In genomic region chr1:133411506-133412147, GRCm38 (mm10) we compare ENCODE assay signal across 16 mouse cellular contexts. TPM values are rescaled to one million over a fixed set of nuclear protein-coding genes. Genes with fewer than 3 reads are reported as not detected.
DNase-seq lines count a peak whose midpoint lies in the region; ATAC-seq and TF ChIP-seq lines count a peak whose summit lies in the region.
"Had no signal": no experiment of that assay in that cellular context is flagged by ENCODE, and none has a peak within 500 bp of the region (broad histone marks: within the 10 kb centered on the region; RNA-seq: fewer than 3 reads in every experiment).

No protein-coding gene starts in this region.

- H3K36me3 ChIP-seq in forebrain, embryonic 11.5 days (ENCODE audit: control insufficient read depth, insufficient read depth, low read length): no peaks in the 10 kb centered on the region
- H3K36me3 ChIP-seq in forebrain, embryonic 12.5 days (replicated peaks): no peaks in the 10 kb centered on the region
- H3K36me3 ChIP-seq in hindbrain, embryonic 12.5 days: no peaks in the 10 kb centered on the region
- H3K36me3 ChIP-seq in hindbrain, postnatal 0 days (ENCODE audit: insufficient read depth, low read length): no peaks in the 10 kb centered on the region
- H3K36me3 ChIP-seq in midbrain, embryonic 12.5 days: 0 out of 2 replicates have a peak, but pooled peaks cover 5% of the 10 kb centered on the region
- H3K36me3 ChIP-seq in midbrain, embryonic 15.5 days (replicated peaks): no peaks in the 10 kb centered on the region
- H3K36me3 ChIP-seq in limb, embryonic 10.5 days: no peaks in the 10 kb centered on the region
- H3K36me3 ChIP-seq: limb, embryonic 13.5 days; neural tube, embryonic 12.5 days had no signal

- no peak for ATAC-seq in forebrain, embryonic 11.5 days (replicated peaks; ENCODE audit: low FRiP score)
- no peak for ATAC-seq in forebrain, embryonic 12.5 days (ENCODE audit: low FRiP score)
- ATAC-seq in hindbrain, embryonic 12.5 days (ENCODE audit: low FRiP score): no peak
- no peak for ATAC-seq in hindbrain, postnatal 0 days
- ATAC-seq in midbrain, embryonic 12.5 days (ENCODE audit: low FRiP score, low read depth): no peak
- no peak for ATAC-seq in midbrain, embryonic 15.5 days (replicated peaks)
- no peak for ATAC-seq in activated CD4-positive, CD25-positive, alpha-beta regulatory T cell, adult 4 months
- ATAC-seq: Patski had no signal

- DNase-seq in forebrain, embryonic 11.5 days (ENCODE audit: low spot score): no peak
- no peak for DNase-seq in hindbrain, postnatal 0 days (ENCODE audit: low spot score)
- no peak for DNase-seq in limb, embryonic 10.5 days (ENCODE audit: low spot score)
- DNase-seq: cerebellum, adult 11-12 months; cerebellum, postnatal 25 days had no signal

- no peaks in the 10 kb centered on the region for H3K27me3 ChIP-seq in forebrain, embryonic 11.5 days (ENCODE audit: control insufficient read depth, insufficient read depth, low read length)
- 0 out of 2 replicates have a peak, but pooled peaks cover 4% of the 10 kb centered on the region for H3K27me3 ChIP-seq in forebrain, embryonic 12.5 days
- no peaks in the 10 kb centered on the region for H3K27me3 ChIP-seq in hindbrain, embryonic 12.5 days
- no peaks in the 10 kb centered on the region for H3K27me3 ChIP-seq in hindbrain, postnatal 0 days (ENCODE audit: insufficient read depth, low read length)
- H3K27me3 ChIP-seq in midbrain, embryonic 12.5 days: no peaks in the 10 kb centered on the region
- H3K27me3 ChIP-seq in midbrain, embryonic 15.5 days (replicated peaks): no peaks in the 10 kb centered on the region
- no peaks in the 10 kb centered on the region for H3K27me3 ChIP-seq in limb, embryonic 10.5 days (ENCODE audit: low read depth, poor library complexity, severe bottlenecking)
- H3K27me3 ChIP-seq: limb, embryonic 13.5 days; neural tube, embryonic 12.5 days; Patski had no signal

- WGBS in forebrain, embryonic 11.5 days: 56% methylated on average over 8 of the region's 8 CpGs
- 55% methylated on average over 8 of the region's 8 CpGs for WGBS in forebrain, embryonic 12.5 days
- 45% methylated on average over 8 of the region's 8 CpGs for WGBS in hindbrain, embryonic 12.5 days
- WGBS in hindbrain, postnatal 0 days: 46% methylated on average over 8 of the region's 8 CpGs
- 52% methylated on average over 8 of the region's 8 CpGs for WGBS in midbrain, embryonic 12.5 days
- WGBS in midbrain, embryonic 15.5 days: 50% methylated on average over 8 of the region's 8 CpGs
- WGBS in limb, embryonic 10.5 days: 82% methylated on average over 8 of the region's 8 CpGs

- H3K4me2 ChIP-seq in forebrain, embryonic 11.5 days (ENCODE audit: low read depth, low read length, severe bottlenecking): no peak overlapping the region
- no peak overlapping the region for H3K4me2 ChIP-seq in forebrain, embryonic 12.5 days
- no peak overlapping the region for H3K4me2 ChIP-seq in hindbrain, embryonic 12.5 days (replicated peaks)
- no peak overlapping the region for H3K4me2 ChIP-seq in hindbrain, postnatal 0 days (ENCODE audit: low read depth, low read length)
- H3K4me2 ChIP-seq in midbrain, embryonic 12.5 days (replicated peaks): no peak overlapping the region
- H3K4me2 ChIP-seq in midbrain, embryonic 15.5 days: no peak overlapping the region
- H3K4me2 ChIP-seq: limb, embryonic 13.5 days; neural tube, embryonic 12.5 days had no signal

- no peak overlapping the region for H3K9ac ChIP-seq in forebrain, embryonic 11.5 days (ENCODE audit: low read length)
- H3K9ac ChIP-seq in forebrain, embryonic 12.5 days: no peak overlapping the region
- no peak overlapping the region for H3K9ac ChIP-seq in hindbrain, embryonic 12.5 days
- H3K9ac ChIP-seq in hindbrain, postnatal 0 days (replicated peaks; ENCODE audit: low read length): no peak overlapping the region
- no peak overlapping the region for H3K9ac ChIP-seq in midbrain, embryonic 12.5 days (replicated peaks)
- H3K9ac ChIP-seq in midbrain, embryonic 15.5 days: no peak overlapping the region
- H3K9ac ChIP-seq: limb, embryonic 13.5 days; liver, embryonic 14.5 days; neural tube, embryonic 12.5 days had no signal

- TF ChIP-seq CTCF in hindbrain, postnatal 0 days (IDR thresholded peaks at IDR 0.05; ENCODE audit: low read depth): no peak

- 0 out of 2 replicates have a peak overlapping the region, but pooled peaks have one; percentile 6 for H3K27ac ChIP-seq in forebrain, embryonic 11.5 days (ENCODE audit: low read depth, low read length)
- H3K27ac ChIP-seq in forebrain, embryonic 12.5 days: no peak overlapping the region
- H3K27ac ChIP-seq in hindbrain, embryonic 12.5 days: 0 out of 2 replicates have a peak overlapping the region, but pooled peaks have one; percentile 35
- no peak overlapping the region for H3K27ac ChIP-seq in hindbrain, postnatal 0 days
- peak overlapping the region; percentile 49 for H3K27ac ChIP-seq in midbrain, embryonic 12.5 days (replicated peaks)
- no peak overlapping the region for H3K27ac ChIP-seq in midbrain, embryonic 15.5 days
- H3K27ac ChIP-seq in limb, embryonic 10.5 days: peak overlapping the region; percentile 83
- H3K27ac ChIP-seq: left cerebral cortex, adult 2 months; limb, embryonic 13.5 days; liver, embryonic 14.5 days; neural tube, embryonic 12.5 days had no signal

- no peaks in the 10 kb centered on the region for H3K9me3 ChIP-seq in forebrain, embryonic 11.5 days (ENCODE audit: control insufficient read depth, low read length)
- no peaks in the 10 kb centered on the region for H3K9me3 ChIP-seq in forebrain, embryonic 12.5 days
- no peaks in the 10 kb centered on the region for H3K9me3 ChIP-seq in hindbrain, embryonic 12.5 days (replicated peaks)
- no peaks in the 10 kb centered on the region for H3K9me3 ChIP-seq in hindbrain, postnatal 0 days (ENCODE audit: low read length)
- no peaks in the 10 kb centered on the region for H3K9me3 ChIP-seq in midbrain, embryonic 12.5 days
- no peaks in the 10 kb centered on the region for H3K9me3 ChIP-seq in midbrain, embryonic 15.5 days
- H3K9me3 ChIP-seq in limb, embryonic 10.5 days (replicated peaks): no peaks in the 10 kb centered on the region
- H3K9me3 ChIP-seq: limb, embryonic 13.5 days; neural tube, embryonic 12.5 days had no signal

- H3K4me1 ChIP-seq in forebrain, embryonic 11.5 days (replicated peaks; ENCODE audit: control insufficient read depth, insufficient read depth, low read length): peaks cover 15% of the 10 kb centered on the region
- peaks cover 61% of the 10 kb centered on the region for H3K4me1 ChIP-seq in forebrain, embryonic 12.5 days
- H3K4me1 ChIP-seq in hindbrain, embryonic 12.5 days: peaks cover 68% of the 10 kb centered on the region
- peaks cover 9% of the 10 kb centered on the region; the same call in 1 of the 2 replicates for H3K4me1 ChIP-seq in hindbrain, postnatal 0 days (ENCODE audit: insufficient read depth, low read length)
- H3K4me1 ChIP-seq in midbrain, embryonic 12.5 days: peaks cover 63% of the 10 kb centered on the region
- peaks cover 18% of the 10 kb centered on the region for H3K4me1 ChIP-seq in midbrain, embryonic 15.5 days
- peaks cover 93% of the 10 kb centered on the region for H3K4me1 ChIP-seq in limb, embryonic 10.5 days

- no peak overlapping the region for H3K4me3 ChIP-seq in forebrain, embryonic 11.5 days (ENCODE audit: low read depth, low read length)
- H3K4me3 ChIP-seq in forebrain, embryonic 12.5 days (replicated peaks): no peak overlapping the region
- no peak overlapping the region for H3K4me3 ChIP-seq in hindbrain, embryonic 12.5 days
- H3K4me3 ChIP-seq in hindbrain, postnatal 0 days (ENCODE audit: low read length): no peak overlapping the region
- H3K4me3 ChIP-seq in midbrain, embryonic 12.5 days: no peak overlapping the region
- no peak overlapping the region for H3K4me3 ChIP-seq in midbrain, embryonic 15.5 days
- H3K4me3 ChIP-seq in limb, embryonic 10.5 days: no peak overlapping the region
- H3K4me3 ChIP-seq: left cerebral cortex, adult 2 months; limb, embryonic 13.5 days; neural tube, embryonic 12.5 days had no signal

RNA-seq across cellular contexts. Expression of gene Sox13, which starts 12.6 kb away (rescaled TPM):
- polyA plus RNA-seq in forebrain, embryonic 11.5 days (2014; fragmentation: Nextera tagmentation; extraction: Ambion mirVana): 12.3 TPM in 2 replicates
- 13.1 and 13.3 TPM in 2 replicates for polyA plus RNA-seq in forebrain, embryonic 12.5 days (2016; fragmentation: Nextera tagmentation; extraction: Ambion mirVana)
- 17.5 and 19.2 TPM in 2 replicates for polyA plus RNA-seq in hindbrain, embryonic 12.5 days (2016; fragmentation: Nextera tagmentation; extraction: Ambion mirVana)
- total RNA-seq in hindbrain, postnatal 0 days (2014; rRNA removed): 13.1 and 16.8 TPM in 2 replicates
- 2.9 and 3.3 TPM in 2 replicates for polyA plus RNA-seq in hindbrain, postnatal 0 days (2015; fragmentation: Nextera tagmentation; extraction: Ambion mirVana)
- 31.0 and 33.6 TPM in 2 replicates for polyA plus RNA-seq in midbrain, embryonic 12.5 days (2016; fragmentation: Nextera tagmentation; extraction: Ambion mirVana)
- polyA plus RNA-seq in midbrain, embryonic 15.5 days (2015; fragmentation: Nextera tagmentation; extraction: Ambion mirVana): 6.5 and 7.4 TPM in 2 replicates
- 10.3 and 12.9 TPM in 2 replicates for polyA plus RNA-seq in limb, embryonic 10.5 days (2016; fragmentation: Nextera tagmentation; extraction: Ambion mirVana)
- not detected for polyA plus RNA-seq in activated CD4-positive, CD25-positive, alpha-beta regulatory T cell, adult 4 months (2017; shearing (Covaris generic))

RNA-seq across cellular contexts. Expression of gene Etnk2, which starts 48.3 kb away (rescaled TPM):
- polyA plus RNA-seq in forebrain, embryonic 11.5 days (2014; fragmentation: Nextera tagmentation; extraction: Ambion mirVana): 1.8 and 2.7 TPM in 2 replicates
- polyA plus RNA-seq in forebrain, embryonic 12.5 days (2016; fragmentation: Nextera tagmentation; extraction: Ambion mirVana): 2.5 and 2.6 TPM in 2 replicates
- 5.2 and 5.6 TPM in 2 replicates for polyA plus RNA-seq in hindbrain, embryonic 12.5 days (2016; fragmentation: Nextera tagmentation; extraction: Ambion mirVana)
- total RNA-seq in hindbrain, postnatal 0 days (2014; rRNA removed): 36.7 and 49.7 TPM in 2 replicates
- 27.4 and 29.6 TPM in 2 replicates for polyA plus RNA-seq in hindbrain, postnatal 0 days (2015; fragmentation: Nextera tagmentation; extraction: Ambion mirVana)
- 3.8 and 3.9 TPM in 2 replicates for polyA plus RNA-seq in midbrain, embryonic 12.5 days (2016; fragmentation: Nextera tagmentation; extraction: Ambion mirVana)
- 20.0 and 21.9 TPM in 2 replicates for polyA plus RNA-seq in midbrain, embryonic 15.5 days (2015; fragmentation: Nextera tagmentation; extraction: Ambion mirVana)
- 1.7 and 2.0 TPM in 2 replicates for polyA plus RNA-seq in limb, embryonic 10.5 days (2016; fragmentation: Nextera tagmentation; extraction: Ambion mirVana)
- under 1 TPM in 1 of 2 experiments, not detected in 1; 0.20 TPM for polyA plus RNA-seq in activated CD4-positive, CD25-positive, alpha-beta regulatory T cell, adult 4 months (2017; shearing (Covaris generic))
- total RNA-seq: megakaryocyte, adult 5-6 weeks had no signal

Comparison
In these comparisons a context has a peak if more than half of its experiments do, and no peak if none do; other contexts are left out.
1. H3K27ac ChIP-seq: peak in forebrain, embryonic 11.5 days (single experiment), hindbrain, embryonic 12.5 days (single experiment), midbrain, embryonic 12.5 days (single experiment) and limb, embryonic 10.5 days (single experiment); none in forebrain, embryonic 12.5 days (single experiment), hindbrain, postnatal 0 days (single experiment) and midbrain, embryonic 15.5 days (single experiment).